14 mouse cellular contexts compared by ENCODE assay signal in genomic region chr11:11960227-11960626, GRCm38 (mm10).
DNase-seq lines count a peak whose midpoint lies in the region; ATAC-seq and TF ChIP-seq lines count a peak whose summit lies in the region.
"Had no signal": no experiment of that assay in that cellular context is flagged by ENCODE, and none has a peak within 500 bp of the region (broad histone marks: within the 10 kb centered on the region; RNA-seq: fewer than 3 reads in every experiment).

No protein-coding gene starts in this region.

- H3K79me2 ChIP-seq in liver, adult 2 months (ENCODE audit: control insufficient read depth, insufficient read depth, low read length), result no peaks in the 10 kb centered on the region

- DNase-seq in heart, adult 11 months, result peak; percentile 23
- no peak for DNase-seq in heart, adult 8-10 months (ENCODE audit: low spot score)
- DNase-seq in liver, adult 2 months (ENCODE audit: extremely low read depth, low read depth, low spot score), result no peak
- DNase-seq in liver, result no peak
- no peak for DNase-seq in embryonic facial prominence, embryonic 14.5 days (ENCODE audit: low spot score)
- no peak for DNase-seq in limb, embryonic 14.5 days (ENCODE audit: low spot score)
- no peak for DNase-seq in adrenal gland, postnatal 36 days
- DNase-seq: cerebellum, adult 11-12 months; embryo, embryonic 11 days had no signal

- no peak for ATAC-seq in embryonic facial prominence, embryonic 14.5 days (ENCODE audit: low read depth)
- no peak for ATAC-seq in limb, embryonic 14.5 days (ENCODE audit: low FRiP score, low read depth)
- ATAC-seq in megakaryocyte, adult 5-6 weeks (ENCODE audit: poor library complexity, severe bottlenecking), result no peak

- peak overlapping the region; percentile 20; the same call in 1 of the 2 replicates for H3K27ac ChIP-seq in liver, adult 2 months (replicated peaks; ENCODE audit: insufficient read depth, low read depth, low read length)
- peak overlapping the region; percentile 86 for H3K27ac ChIP-seq in embryonic facial prominence, embryonic 14.5 days (replicated peaks; ENCODE audit: low read depth, low read length)
- H3K27ac ChIP-seq in limb, embryonic 14.5 days (replicated peaks; ENCODE audit: low read depth, low read length), result peak overlapping the region; percentile 77
- H3K27ac ChIP-seq: liver, embryonic 14.5 days; neural tube, embryonic 12.5 days had no signal

- H3K4me1 ChIP-seq in liver, adult 2 months (ENCODE audit: control insufficient read depth, insufficient read depth, low read length), result peaks cover 20% of the 10 kb centered on the region
- peaks cover 53% of the 10 kb centered on the region for H3K4me1 ChIP-seq in embryonic facial prominence, embryonic 14.5 days (ENCODE audit: control insufficient read depth, insufficient read depth, low read length)
- H3K4me1 ChIP-seq in limb, embryonic 14.5 days (ENCODE audit: control insufficient read depth, insufficient read depth, low read length), result peaks cover 59% of the 10 kb centered on the region

- WGBS in liver, adult 2 months, result 89% methylated on average over 2 of the region's 2 CpGs
- WGBS in embryonic facial prominence, embryonic 14.5 days, result 63% methylated on average over 2 of the region's 2 CpGs
- 58% methylated on average over 2 of the region's 2 CpGs for WGBS in limb, embryonic 14.5 days

- no peaks in the 10 kb centered on the region for H3K27me3 ChIP-seq in liver, adult 2 months (ENCODE audit: control insufficient read depth, insufficient read depth, low read length)
- H3K27me3 ChIP-seq in embryonic facial prominence, embryonic 14.5 days (replicated peaks; ENCODE audit: control insufficient read depth, insufficient read depth, low read length), result no peaks in the 10 kb centered on the region
- H3K27me3 ChIP-seq in limb, embryonic 14.5 days (ENCODE audit: control insufficient read depth, insufficient read depth, low read length), result no peaks in the 10 kb centered on the region
- H3K27me3 ChIP-seq: neural tube, embryonic 12.5 days had no signal

- no peaks in the 10 kb centered on the region for H3K36me3 ChIP-seq in liver, adult 2 months (ENCODE audit: control insufficient read depth, insufficient read depth, low read length)
- H3K36me3 ChIP-seq in embryonic facial prominence, embryonic 14.5 days (ENCODE audit: control insufficient read depth, insufficient read depth, low read length), result peaks cover 27% of the 10 kb centered on the region
- H3K36me3 ChIP-seq in limb, embryonic 14.5 days (ENCODE audit: control insufficient read depth, insufficient read depth, low read length), result peaks cover 45% of the 10 kb centered on the region
- H3K36me3 ChIP-seq: G1E; neural tube, embryonic 12.5 days had no signal

- H3K4me2 ChIP-seq in embryonic facial prominence, embryonic 14.5 days (ENCODE audit: low read depth, low read length), result no peak overlapping the region
- 0 out of 2 replicates have a peak overlapping the region, but pooled peaks have one; percentile 2 for H3K4me2 ChIP-seq in limb, embryonic 14.5 days (replicated peaks; ENCODE audit: low read depth, low read length, severe bottlenecking)
- H3K4me2 ChIP-seq: midbrain, embryonic 11.5 days; neural tube, embryonic 12.5 days had no signal

- no peaks in the 10 kb centered on the region for H3K9me3 ChIP-seq in embryonic facial prominence, embryonic 14.5 days (ENCODE audit: control insufficient read depth, low read length)
- no peaks in the 10 kb centered on the region for H3K9me3 ChIP-seq in limb, embryonic 14.5 days (ENCODE audit: control insufficient read depth, low read length)
- H3K9me3 ChIP-seq: G1E; neural tube, embryonic 12.5 days had no signal

- H3K4me3 ChIP-seq in liver, adult 2 months (ENCODE audit: insufficient read depth, low read depth, low read length), result no peak overlapping the region
- no peak overlapping the region for H3K4me3 ChIP-seq in embryonic facial prominence, embryonic 14.5 days (ENCODE audit: low read depth, low read length)
- H3K4me3 ChIP-seq in limb, embryonic 14.5 days (replicated peaks; ENCODE audit: low read length), result no peak overlapping the region
- H3K4me3 ChIP-seq: neural tube, embryonic 12.5 days had no signal

- TF ChIP-seq CTCF in liver, adult 2 months (IDR thresholded peaks at IDR 0.05; ENCODE audit: low read depth, low read length), result no peak

- no peak for TF ChIP-seq POLR2A in liver, adult 2 months (IDR thresholded peaks at IDR 0.05; ENCODE audit: extremely low read depth, insufficient read depth, low read length)
- TF ChIP-seq POLR2A in limb, embryonic 14.5 days (IDR thresholded peaks at IDR 0.05; ENCODE audit: borderline replicate concordance, extremely low read depth, insufficient read depth, insufficient read length), result no peak

- H3K9ac ChIP-seq in liver, adult 2 months (ENCODE audit: low read depth, low read length), result no peak overlapping the region
- H3K9ac ChIP-seq in embryonic facial prominence, embryonic 14.5 days (ENCODE audit: low read depth, low read length), result 0 out of 2 replicates have a peak overlapping the region, but pooled peaks have one; percentile 1
- H3K9ac ChIP-seq in limb, embryonic 14.5 days (ENCODE audit: low read depth, low read length, severe bottlenecking), result no peak overlapping the region
- H3K9ac ChIP-seq: liver, embryonic 14.5 days; neural tube, embryonic 12.5 days had no signal

Comparison
In these comparisons a context has a peak if more than half of its experiments do, and no peak if none do; other contexts are left out.
1. H3K27ac ChIP-seq: peak in every context shown above with its lines; median percentile 86 in embryonic facial prominence, embryonic 14.5 days; 77 in limb, embryonic 14.5 days; 20 in liver, adult 2 months.